Mouse (Mus musculus) E14TG2a.4 (cell line): ENCODE results near the gene Maml3.

ENCODE experiments used
- H3K27me3 ChIP-seq: 2 replicates; pipeline ENCODE4 v1.6.1; 2014; ENCODE audit warnings: low read length, control low read depth; ENCODE audit not compliant: insufficient read depth
- H3K36me3 ChIP-seq: 2 replicates; pipeline ENCODE4 v1.6.1; 2014; ENCODE audit warnings: low read length, control low read depth; ENCODE audit not compliant: insufficient read depth
- H3K4me1 ChIP-seq: replicated peaks from 2 replicates; pipeline ENCODE4 v1.6.1; 2014; ENCODE audit warnings: low read depth, low read length, control low read depth
- H3K4me3 ChIP-seq: replicated peaks from 2 replicates; pipeline ENCODE4 v1.5.1; 2014; ENCODE audit warnings: mild to moderate bottlenecking, low read length
- H3K9me3 ChIP-seq: 2 replicates; pipeline ENCODE4 v1.6.1; 2014; ENCODE audit warnings: low read length, control low read depth
- CTCF ChIP-seq: conservative IDR thresholded peaks from 2 replicates; pipeline ENCODE4 v1.5.1; 2014; ENCODE audit warnings: low read length
- NANOG ChIP-seq: IDR thresholded peaks from 2 replicates; pipeline ENCODE4 v1.6.1; 2014; ENCODE audit warnings: borderline replicate concordance, low read length, mixed read lengths
- POU5F1 ChIP-seq: IDR thresholded peaks from 2 replicates; pipeline ENCODE4 v1.6.1; 2014; ENCODE audit warnings: low read length, borderline replicate concordance

The Maml3 gene

GRCm38 (mm10) chr3:51733685-51734084, 371.2 kb downstream of the Maml3 start:
- no peaks in the 10 kb centered on the region for H3K9me3 ChIP-seq
- 0 out of 2 replicates have a peak, but pooled peaks cover 3% of the 10 kb centered on the region for H3K4me1 ChIP-seq
- H3K27me3 ChIP-seq = peaks cover 27% of the 10 kb centered on the region
- H3K4me3 ChIP-seq = no peak overlapping the region
- TF ChIP-seq CTCF = no peak
- no peak for TF ChIP-seq NANOG
- no peak for TF ChIP-seq POU5F1
- H3K36me3 ChIP-seq = no peaks in the 10 kb centered on the region

DNA sequence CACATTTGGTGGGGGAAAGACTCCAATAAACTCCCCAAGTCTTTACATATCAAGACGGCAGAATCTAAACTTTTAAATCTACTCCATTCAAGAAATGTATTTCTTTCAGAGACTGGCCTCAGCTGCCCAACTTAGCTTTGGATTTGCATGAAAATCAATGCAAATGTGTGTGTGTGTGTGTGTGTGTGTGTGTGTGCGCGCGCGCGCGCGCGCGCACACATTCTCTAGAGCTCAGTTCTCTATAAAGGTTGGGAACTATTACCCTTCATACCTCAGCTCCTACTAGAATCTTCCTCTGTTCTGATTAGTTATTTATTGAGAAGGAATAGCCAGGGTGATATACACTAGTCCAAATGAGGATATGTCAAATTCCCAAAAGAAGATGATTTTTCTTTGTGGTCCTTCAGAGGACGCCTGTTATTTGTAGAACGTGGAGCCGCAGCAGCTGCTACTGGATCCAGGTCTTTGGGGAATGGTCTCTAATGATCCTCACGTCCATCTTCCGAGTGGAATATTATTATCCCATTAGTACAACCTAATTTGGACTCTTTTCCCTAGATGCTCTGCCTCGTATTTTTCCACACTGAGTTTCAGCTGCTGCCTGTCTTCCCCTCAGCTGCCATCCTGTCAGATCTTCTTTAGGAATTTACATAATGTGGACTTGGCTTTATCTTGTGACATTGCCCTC, 372.8 kb downstream of the Maml3 start:
- 0 out of 2 replicates have a peak, but pooled peaks cover 3% of the 10 kb centered on the region for H3K4me1 ChIP-seq
- H3K36me3 ChIP-seq = no peaks in the 10 kb centered on the region
- no peak overlapping the region for H3K4me3 ChIP-seq
- peaks cover 23% of the 10 kb centered on the region for H3K27me3 ChIP-seq
- H3K9me3 ChIP-seq = no peaks in the 10 kb centered on the region
- no peak for TF ChIP-seq NANOG
- no peak for TF ChIP-seq CTCF
- TF ChIP-seq POU5F1 = no peak

- Histone ChIP-seq H3K9me3 (no peaks in the 10 kb centered on the region), H3K4me1 (0 out of 2 replicates have a peak, but pooled peaks cover 3% of the 10 kb centered on the region), H3K36me3 (no peaks in the 10 kb centered on the region), H3K27me3 (peaks cover 21% of the 10 kb centered on the region), H3K4me3 (no peak overlapping the region)
- TF ChIP-seq NANOG = no peak
- TF ChIP-seq POU5F1 = no peak
- no peak for TF ChIP-seq CTCF
Observed at GRCm38 (mm10) chr3:51730662-51731061, 374.2 kb downstream of the Maml3 start.

- Histone ChIP-seq H3K4me3 (no peak overlapping the region), H3K4me1 (0 out of 2 replicates have a peak, but pooled peaks cover 3% of the 10 kb centered on the region), H3K9me3 (no peaks in the 10 kb centered on the region), H3K27me3 (peaks cover 11% of the 10 kb centered on the region), H3K36me3 (no peaks in the 10 kb centered on the region)
- TF ChIP-seq CTCF (no peak), POU5F1 (no peak), NANOG (no peak)
Observed at GRCm38 (mm10) chr3:51729109-51729918, 375.6 kb downstream of the Maml3 start.

DNA sequence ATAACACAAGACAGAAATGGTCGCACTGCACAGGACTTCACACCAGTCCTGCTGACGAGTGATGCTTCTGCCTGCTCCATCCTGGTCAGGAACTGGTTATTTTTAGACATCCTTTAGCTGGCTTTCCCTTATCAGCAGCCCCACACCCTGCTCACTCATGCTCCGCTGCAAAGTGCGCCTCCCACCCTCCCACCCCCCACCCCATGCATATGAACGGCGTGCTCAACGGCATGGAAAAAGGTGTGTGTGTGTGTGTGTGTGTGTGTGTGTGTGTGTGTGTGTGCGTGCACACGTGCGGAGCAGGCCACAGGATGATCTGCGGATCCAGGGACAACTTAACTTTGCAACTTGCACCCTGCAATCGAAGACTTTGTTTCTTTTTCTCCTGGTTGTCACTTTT, 376.4 kb downstream of the Maml3 start:
- Histone ChIP-seq H3K9me3 (no peaks in the 10 kb centered on the region), H3K4me3 (no peak overlapping the region), H3K27me3 (peaks cover 6% of the 10 kb centered on the region), H3K4me1 (0 out of 2 replicates have a peak, but pooled peaks cover 3% of the 10 kb centered on the region), H3K36me3 (no peaks in the 10 kb centered on the region)
- no peak for TF ChIP-seq CTCF
- no peak for TF ChIP-seq POU5F1
- no peak for TF ChIP-seq NANOG

DNA sequence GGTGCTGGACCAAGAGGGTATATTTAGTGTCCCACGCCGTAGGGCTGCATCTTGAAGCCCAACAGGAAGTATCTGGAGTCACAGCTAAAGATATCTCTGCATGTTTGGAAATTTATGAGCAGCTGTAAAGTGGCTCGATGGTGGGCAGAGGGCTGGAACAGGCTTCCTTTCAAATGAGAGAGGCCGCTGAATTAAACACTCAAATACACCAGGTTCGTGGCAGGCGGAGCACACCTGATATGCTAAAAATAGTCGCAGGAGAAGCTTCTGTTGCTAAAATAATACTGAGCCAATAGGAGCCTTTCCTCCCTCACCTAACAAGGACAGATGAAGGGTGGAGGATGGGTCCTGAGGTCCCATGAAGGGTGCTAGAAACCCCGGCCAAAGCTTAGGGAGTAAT, 376.9 kb downstream of the Maml3 start:
- no peaks in the 10 kb centered on the region for H3K9me3 ChIP-seq
- H3K36me3 ChIP-seq = no peaks in the 10 kb centered on the region
- no peak for TF ChIP-seq CTCF
- TF ChIP-seq POU5F1 = no peak
- no peak for TF ChIP-seq NANOG
- H3K4me1 ChIP-seq = 0 out of 2 replicates have a peak, but pooled peaks cover 3% of the 10 kb centered on the region
- peaks cover 6% of the 10 kb centered on the region for H3K27me3 ChIP-seq
- no peak overlapping the region for H3K4me3 ChIP-seq

- H3K27me3 ChIP-seq = peaks cover 11% of the 10 kb centered on the region
- TF ChIP-seq NANOG = no peak
- TF ChIP-seq CTCF = no peak
- TF ChIP-seq POU5F1 = no peak
- H3K36me3 ChIP-seq = no peaks in the 10 kb centered on the region
- H3K4me1 ChIP-seq = 0 out of 2 replicates have a peak, but pooled peaks cover 3% of the 10 kb centered on the region
- no peak overlapping the region for H3K4me3 ChIP-seq
- H3K9me3 ChIP-seq = no peaks in the 10 kb centered on the region
Observed at GRCm38 (mm10) chr3:51727487-51727886, 377.4 kb downstream of the Maml3 start.

- peaks cover 17% of the 10 kb centered on the region for H3K27me3 ChIP-seq
- H3K36me3 ChIP-seq = no peaks in the 10 kb centered on the region
- H3K4me3 ChIP-seq = no peak overlapping the region
- H3K4me1 ChIP-seq = 0 out of 2 replicates have a peak, but pooled peaks cover 3% of the 10 kb centered on the region
- TF ChIP-seq CTCF (no peak), NANOG (no peak), POU5F1 (no peak)
- H3K9me3 ChIP-seq = no peaks in the 10 kb centered on the region
Observed at GRCm38 (mm10) chr3:51726257-51726656, 378.6 kb downstream of the Maml3 start.

DNA sequence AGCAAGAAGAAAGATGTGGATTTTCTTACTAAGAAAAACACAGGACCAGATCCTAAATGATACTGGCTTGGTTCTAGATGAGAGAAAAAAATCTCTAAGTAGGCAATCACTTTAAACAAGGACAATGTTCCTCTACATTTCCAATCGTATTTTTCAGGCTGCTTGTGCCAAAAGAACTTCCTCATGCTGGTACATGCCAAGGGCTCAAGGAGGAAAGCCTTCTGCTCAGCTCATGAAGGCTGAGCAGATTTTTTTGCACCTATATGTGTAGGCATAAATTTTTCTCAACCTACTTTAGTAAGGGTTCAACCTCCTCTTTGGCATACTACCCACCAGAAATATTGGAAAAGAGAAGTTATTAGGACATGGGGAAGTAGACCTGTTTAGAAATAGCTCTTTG, 384.9 kb downstream of the Maml3 start:
- H3K27me3 ChIP-seq = peaks cover 11% of the 10 kb centered on the region
- H3K4me3 ChIP-seq = no peak overlapping the region
- no peaks in the 10 kb centered on the region for H3K36me3 ChIP-seq
- no peak for TF ChIP-seq CTCF
- H3K4me1 ChIP-seq = no peaks in the 10 kb centered on the region
- H3K9me3 ChIP-seq = no peaks in the 10 kb centered on the region
